Mouse (Mus musculus): ENCODE results near the gene Gm21954.

Gene Gm21954

GRCm38 (mm10) chr3:55419334-55419733 is 52.7 kb downstream of the Gm21954 start:
- no peak for DNase-seq (ENCODE audit: low spot score)

DNA sequence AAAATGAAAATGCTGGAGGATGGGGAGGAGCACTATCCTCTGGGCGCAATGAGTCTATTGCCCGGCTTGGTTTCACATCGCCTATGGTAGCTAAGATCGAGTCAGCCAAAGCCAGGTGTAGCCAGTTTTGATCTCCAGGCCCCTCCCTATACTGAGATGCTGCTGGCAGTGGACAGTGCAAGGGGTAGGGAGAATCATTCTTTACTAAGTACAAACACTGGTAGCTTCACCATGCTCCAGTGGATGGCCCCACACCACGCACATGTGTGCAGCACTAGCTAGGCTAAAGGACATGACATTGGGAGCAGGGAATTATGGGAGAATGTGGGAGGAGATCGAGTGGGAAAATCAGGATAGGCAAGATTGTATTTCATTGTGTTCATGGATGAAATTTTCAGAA is 53.2 kb downstream of the Gm21954 start:
- DNase-seq (ENCODE audit: low spot score), result no peak

- peak; percentile 61 for DNase-seq (ENCODE audit: low spot score)
Measured at GRCm38 (mm10) chr3:55415527-55415950, 56.5 kb downstream of the Gm21954 start.
